Mouse (Mus musculus): ENCODE data around the gene Il3. TPM values are rescaled to one million over a fixed set of nuclear protein-coding genes. Genes with fewer than 3 reads are reported as not detected.

Gene Il3
- total RNA-seq (2021) (not detected), polyA plus RNA-seq (2012; rRNA removed) (not detected in 2 replicates)
- long read RNA-seq, result 0 reads

GRCm38 (mm10) chr11:54267177-54267576 is at the start of gene Il3:
Gene Il3 (minus strand): TSS chr11:54267277.
- TF ChIP-seq CTCF (IDR thresholded peaks at IDR 0.05) (no peak), POLR2A (IDR thresholded peaks at IDR 0.05; ENCODE audit: insufficient read depth, low read depth, low read length) (no peak)
- Histone ChIP-seq H3K27me3 (ENCODE audit: control insufficient read depth, insufficient read depth, low read length) (no peaks in the 10 kb centered on the region), H3K27ac (no peak within 1 kb of the TSS), H3K79me2 (replicated peaks; ENCODE audit: control insufficient read depth, insufficient read depth, low read length) (no peaks in the 10 kb centered on the region), H3K4me3 (no peak within 1 kb of the TSS), H3K36me3 (ENCODE audit: control insufficient read depth, insufficient read depth, low read length) (no peaks in the 10 kb centered on the region), H3K4me1 (ENCODE audit: control insufficient read depth, insufficient read depth, low read length) (no peaks in the 10 kb centered on the region), H3K9ac (ENCODE audit: low read depth, low read length) (no peak within 1 kb of the TSS)
- 77% methylated on average over 6 of the region's 6 CpGs for WGBS
- DNase-seq, result no peak
- intact Hi-C loops (cut with DNase I), result loop anchor here (5.0 kb wide), 1 partner anchor 270 kb away; no protein-coding TSS in a partner anchor

GRCm38 (mm10) chr11:54315336-54315735 is 48.3 kb upstream of the Il3 start:
- WGBS, result 87% methylated on average over 5 of the region's 5 CpGs
- no peak overlapping the region for H3K4me3 ChIP-seq
- H3K4me1 ChIP-seq (ENCODE audit: control insufficient read depth, insufficient read depth, low read length), result peaks cover 8% of the 10 kb centered on the region; the same call in 1 of the 2 replicates
- no peaks in the 10 kb centered on the region for H3K79me2 ChIP-seq (replicated peaks; ENCODE audit: control insufficient read depth, insufficient read depth, low read length)
- no peak for DNase-seq
- H3K36me3 ChIP-seq (ENCODE audit: control insufficient read depth, insufficient read depth, low read length), result no peaks in the 10 kb centered on the region
- H3K9ac ChIP-seq (ENCODE audit: low read depth, low read length), result no peak overlapping the region
- no peak for TF ChIP-seq POLR2A (IDR thresholded peaks at IDR 0.05; ENCODE audit: insufficient read depth, low read depth, low read length)
- TF ChIP-seq CTCF (IDR thresholded peaks at IDR 0.05), result no peak
- no peak for TF ChIP-seq EP300 (IDR thresholded peaks at IDR 0.05; ENCODE audit: insufficient read depth, low read depth, low read length)
- intact Hi-C loops (cut with DNase I), result no loop called here
- H3K27me3 ChIP-seq (ENCODE audit: control insufficient read depth, insufficient read depth, low read length), result no peaks in the 10 kb centered on the region
- no peak overlapping the region for H3K27ac ChIP-seq

GRCm38 (mm10) chr11:54314740-54315139 is 47.7 kb upstream of the Il3 start:
- no peaks in the 10 kb centered on the region for H3K27me3 ChIP-seq (ENCODE audit: control insufficient read depth, insufficient read depth, low read length)
- intact Hi-C loops (cut with DNase I), result loop anchor here (5.0 kb wide), 1 partner anchor 108 kb away; no protein-coding TSS in a partner anchor
- no peak for DNase-seq
- no peak for TF ChIP-seq POLR2A (IDR thresholded peaks at IDR 0.05; ENCODE audit: insufficient read depth, low read depth, low read length)
- TF ChIP-seq CTCF (IDR thresholded peaks at IDR 0.05), result no peak
- TF ChIP-seq EP300 (IDR thresholded peaks at IDR 0.05; ENCODE audit: insufficient read depth, low read depth, low read length), result no peak
- H3K4me1 ChIP-seq (ENCODE audit: control insufficient read depth, insufficient read depth, low read length), result peaks cover 8% of the 10 kb centered on the region; the same call in 1 of the 2 replicates
- H3K79me2 ChIP-seq (replicated peaks; ENCODE audit: control insufficient read depth, insufficient read depth, low read length), result no peaks in the 10 kb centered on the region
- H3K27ac ChIP-seq, result no peak overlapping the region
- WGBS, result 27% methylated on average over 3 of the region's 3 CpGs
- H3K9ac ChIP-seq (ENCODE audit: low read depth, low read length), result no peak overlapping the region
- no peaks in the 10 kb centered on the region for H3K36me3 ChIP-seq (ENCODE audit: control insufficient read depth, insufficient read depth, low read length)
- no peak overlapping the region for H3K4me3 ChIP-seq

GRCm38 (mm10) chr11:54313391-54314360 is 46.6 kb upstream of the Il3 start:
- Histone ChIP-seq H3K9ac (ENCODE audit: low read depth, low read length) (no peak overlapping the region), H3K36me3 (ENCODE audit: control insufficient read depth, insufficient read depth, low read length) (no peaks in the 10 kb centered on the region), H3K27me3 (ENCODE audit: control insufficient read depth, insufficient read depth, low read length) (no peaks in the 10 kb centered on the region), H3K4me3 (no peak overlapping the region), H3K27ac (no peak overlapping the region), H3K4me1 (ENCODE audit: control insufficient read depth, insufficient read depth, low read length) (peaks cover 8% of the 10 kb centered on the region; the same call in 1 of the 2 replicates), H3K79me2 (replicated peaks; ENCODE audit: control insufficient read depth, insufficient read depth, low read length) (no peaks in the 10 kb centered on the region)
- intact Hi-C loops (cut with DNase I), result loop anchor here (5.0 kb wide), 1 partner anchor 109 kb away; no protein-coding TSS in a partner anchor
- DNase-seq, result no peak
- TF ChIP-seq CTCF (IDR thresholded peaks at IDR 0.05) (no peak), EP300 (IDR thresholded peaks at IDR 0.05; ENCODE audit: insufficient read depth, low read depth, low read length) (no peak), POLR2A (IDR thresholded peaks at IDR 0.05; ENCODE audit: insufficient read depth, low read depth, low read length) (no peak)
- WGBS, result 62% methylated on average over 7 of the region's 7 CpGs

- H3K27ac ChIP-seq, result peak overlapping the region; percentile 20; the same call in 1 of the 2 replicates
- H3K36me3 ChIP-seq (ENCODE audit: control insufficient read depth, insufficient read depth, low read length), result no peaks in the 10 kb centered on the region
- 17% methylated on average over 1 of the region's 1 CpGs for WGBS
- no peak overlapping the region for H3K9ac ChIP-seq (ENCODE audit: low read depth, low read length)
- H3K27me3 ChIP-seq (ENCODE audit: control insufficient read depth, insufficient read depth, low read length), result no peaks in the 10 kb centered on the region
- no peak for DNase-seq
- no peaks in the 10 kb centered on the region for H3K79me2 ChIP-seq (replicated peaks; ENCODE audit: control insufficient read depth, insufficient read depth, low read length)
- intact Hi-C loops (cut with DNase I), result loop anchor here (5.0 kb wide), 1 partner anchor 110 kb away; no protein-coding TSS in a partner anchor
- peaks cover 8% of the 10 kb centered on the region; the same call in 1 of the 2 replicates for H3K4me1 ChIP-seq (ENCODE audit: control insufficient read depth, insufficient read depth, low read length)
- H3K4me3 ChIP-seq, result no peak overlapping the region
- no peak for TF ChIP-seq CTCF (IDR thresholded peaks at IDR 0.05)
- peak; percentile 36; the same call in 1 of the 2 replicates for TF ChIP-seq EP300 (IDR thresholded peaks at IDR 0.05; ENCODE audit: insufficient read depth, low read depth, low read length)
These were observed 45.5 kb upstream of the Il3 start for GRCm38 (mm10) chr11:54312603-54313002.

Measured in heart, adult 2 months (tissue).